Mouse (Mus musculus) myocyte (in vitro differentiated cells): ENCODE measurements around the gene Qars.

ENCODE experiments used
- CEBPB ChIP-seq: IDR thresholded peaks from 2 replicates; pipeline ENCODE4 v1.6.1; 2011; ENCODE audit warnings: mild to moderate bottlenecking, moderate library complexity; ENCODE audit not compliant: poor library complexity, insufficient read depth, severe bottlenecking
- E2F4 ChIP-seq: IDR thresholded peaks from one replicate; pipeline ENCODE4 v1.6.1; 2011; ENCODE audit warnings: mild to moderate bottlenecking, control low read depth, moderate library complexity; ENCODE audit not compliant: insufficient read depth
- MYOD1 ChIP-seq, 3 experiments: IDR thresholded peaks; one replicate each; pipeline ENCODE4 v1.6.1; 2011; ENCODE audit warnings: control low read depth in 2 of 3, low read depth in 2 of 3, mild to moderate bottlenecking in 2 of 3, moderate library complexity in 1 of 3; ENCODE audit not compliant: insufficient read length in 2 of 3, control insufficient read depth in 1 of 3
- POLR2A ChIP-seq: IDR thresholded peaks from one replicate; pipeline ENCODE4 v1.6.1; 2011; ENCODE audit warnings: low read depth, mild to moderate bottlenecking, control low read depth, moderate library complexity; ENCODE audit not compliant: insufficient read length
- REST ChIP-seq: IDR thresholded peaks from one replicate; pipeline ENCODE4 v1.6.1; 2011; ENCODE audit warnings: mild to moderate bottlenecking, control low read depth, moderate library complexity; ENCODE audit not compliant: insufficient read depth, insufficient read length
- USF1 ChIP-seq: IDR thresholded peaks from one replicate; pipeline ENCODE4 v1.6.1; 2011; ENCODE audit warnings: low read depth, mild to moderate bottlenecking, control low read depth, moderate library complexity

DNA sequence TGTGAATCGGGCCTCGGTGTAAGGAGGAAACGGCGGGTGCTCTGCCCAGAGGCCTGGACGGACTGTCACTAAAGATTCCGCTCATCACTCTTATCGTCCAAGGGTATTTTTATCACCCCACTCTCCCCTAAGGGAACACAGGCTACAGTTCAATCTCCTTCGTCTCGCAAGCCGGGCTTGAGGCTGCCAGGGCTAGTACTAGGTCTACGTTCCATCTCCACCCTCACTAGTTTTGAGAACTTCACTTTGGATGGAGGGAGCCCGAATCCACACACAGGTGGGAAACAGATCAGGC lies 16.3 kb upstream of the Qars start:
- TF ChIP-seq POLR2A (no peak), E2F4 (no peak), CEBPB (no peak), USF1 (no peak), MYOD1 (IDR thresholded peaks at IDR 0.05; ENCODE audit: control insufficient read depth in 1 of 3, insufficient read length in 2 of 3, low read depth in 2 of 3) (no peak), REST (no peak)
